Mouse (Mus musculus): ENCODE results near the gene Dnm1l. TPM values are rescaled to one million over a fixed set of nuclear protein-coding genes. Genes with fewer than 3 reads are reported as not detected.

Dnm1l gene
- polyA plus RNA-seq, 1 experiment from 2014 or later: 87.7 TPM

- H3K27ac ChIP-seq (replicated peaks): no peak overlapping the region
- no peak overlapping the region for H3K4me2 ChIP-seq
- H3K9ac ChIP-seq: no peak overlapping the region
- H3K36me3 ChIP-seq: no peaks in the 10 kb centered on the region
- H3K4me3 ChIP-seq: no peak overlapping the region
- peak; percentile 53; the same call in 1 of the 2 replicates for ATAC-seq (ENCODE audit: low read depth)
- no peaks in the 10 kb centered on the region for H3K9me3 ChIP-seq
- 10% methylated on average over 3 of the region's 3 CpGs for WGBS
- no peaks in the 10 kb centered on the region for H3K27me3 ChIP-seq
- peaks cover 8% of the 10 kb centered on the region for H3K4me1 ChIP-seq (replicated peaks)
These were observed 85.8 kb downstream of the Dnm1l start for GRCm38 (mm10) chr16:16272978-16273377.

- WGBS: 93% methylated on average over 3 of the region's 3 CpGs
- Histone ChIP-seq H3K9me3 (no peaks in the 10 kb centered on the region), H3K9ac (no peak overlapping the region), H3K36me3 (no peaks in the 10 kb centered on the region), H3K27me3 (no peaks in the 10 kb centered on the region), H3K4me1 (replicated peaks) (no peaks in the 10 kb centered on the region), H3K4me2 (no peak overlapping the region), H3K27ac (replicated peaks) (no peak overlapping the region), H3K4me3 (no peak overlapping the region)
- no peak for ATAC-seq (ENCODE audit: low read depth)
These were observed 96.3 kb downstream of the Dnm1l start for GRCm38 (mm10) chr16:16262436-16262835.

Other genes starting within 250 kb of the Dnm1l start
- gene Pkp2, start 145.6 kb downstream of the Dnm1l start, polyA plus RNA-seq (2015; fragmentation: Nextera tagmentation; extraction: Ambion mirVana): 1.6 and 2.1 TPM in 2 replicates
- gene Yars2, start 56.0 kb downstream of the Dnm1l start, polyA plus RNA-seq (2015; fragmentation: Nextera tagmentation; extraction: Ambion mirVana): 25.1 and 30.5 TPM in 2 replicates
- gene Fgd4, start 241.6 kb upstream of the Dnm1l start, polyA plus RNA-seq (2015; fragmentation: Nextera tagmentation; extraction: Ambion mirVana): 18.7 and 20.5 TPM in 2 replicates

Data from neural tube, embryonic 13.5 days (tissue).